Mouse (Mus musculus) liver, adult 2 months (tissue): Measurements from ENCODE around the gene Frem2.

Experiments
- CTCF ChIP-seq: fragments of 200-500 bp; IDR thresholded peaks from 2 replicates; pipeline ENCODE4 v1.5.1; 2011; ENCODE audit warnings: low read depth, low read length, control low read depth
- POLR2A ChIP-seq: fragments of 200-500 bp; IDR thresholded peaks from 2 replicates; pipeline ENCODE4 v1.6.1; 2011; ENCODE audit warnings: low read length, control low read depth; ENCODE audit not compliant: insufficient read depth; ENCODE audit errors: extremely low read depth

DNA sequence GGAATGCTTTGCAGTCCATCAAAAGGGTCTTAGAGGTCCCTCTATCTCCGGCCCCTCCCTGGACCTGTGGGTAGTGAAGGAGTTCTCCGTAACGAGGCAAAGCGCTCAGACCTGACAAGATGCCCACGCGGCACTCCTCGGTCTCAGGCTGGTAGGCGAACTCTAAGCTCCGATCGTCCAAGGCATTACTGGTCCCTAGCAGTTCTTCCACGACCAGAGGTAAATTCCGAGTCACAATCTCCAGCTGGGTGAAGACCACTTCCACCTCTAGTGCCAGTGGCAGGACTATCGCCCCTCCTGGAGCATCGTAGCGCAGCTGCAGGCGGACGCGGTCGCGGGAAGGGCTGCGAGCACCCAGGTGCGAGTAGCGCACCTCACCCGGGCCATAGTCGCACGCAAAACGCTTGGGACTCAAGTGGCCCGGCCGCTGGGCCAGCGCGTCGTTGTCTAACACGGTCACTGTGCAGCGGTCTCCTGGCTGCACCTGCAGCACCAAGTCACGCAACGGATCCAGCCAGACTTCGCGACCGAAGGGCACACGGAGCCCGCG, 752 bp downstream of the Frem2 start:
- no peak for TF ChIP-seq CTCF
- TF ChIP-seq POLR2A: no peak
